Mouse (Mus musculus) ovary, adult 10 weeks (tissue): ENCODE data around the gene Eif3i. TPM values are rescaled to one million over a fixed set of nuclear protein-coding genes. Genes with fewer than 3 reads are reported as not detected.

Source experiments
- polyA plus RNA-seq: library from polyadenylated mRNA; stranded (reverse); fragments of 350-450 nt; fragmentation: Illumina TruSeq; extraction: RNeasy Lipid Tissue Mini Kit (QIAGEN cat#74804); gene quantifications from one replicate; pipeline ENCODE4 v1.2.3, GENCODE M21; 2014

The Eif3i gene
- 20.0 TPM for polyA plus RNA-seq

GRCm38 (mm10) chr4:129600233-129601158 is at the start of gene Eif3i, which contains the start of gene Tmem234:
Gene Eif3i (minus strand): TSS chr4:129600648.
Gene Tmem234 (plus strand): TSS chr4:129600668.

GRCm38 (mm10) chr4:129640638-129641467 is 40.4 kb upstream of the Eif3i start, which contains the start of gene Txlna:
Gene Txlna (minus strand): TSS chr4:129641065.

DNA sequence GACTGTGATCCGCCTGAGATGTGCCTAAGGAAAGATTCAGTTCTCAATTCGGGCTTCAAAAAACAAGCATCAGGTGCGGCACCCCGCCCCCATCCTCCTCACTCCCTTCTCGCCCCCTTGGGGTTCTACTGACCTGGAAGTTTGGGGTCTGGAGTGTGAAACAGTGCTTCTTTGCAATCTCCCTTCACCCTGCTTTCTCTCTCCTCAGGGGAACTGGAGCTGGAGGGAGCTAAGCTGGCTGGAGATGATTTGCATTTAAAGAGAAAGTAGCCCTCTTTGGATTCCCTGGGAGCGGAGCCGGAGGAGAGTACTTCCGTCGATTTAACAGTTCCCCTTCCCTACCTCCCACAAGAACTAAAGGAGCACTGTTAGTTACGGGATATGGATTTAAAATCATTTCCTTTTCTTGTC is 23.2 kb upstream of the Eif3i start, which contains the start of gene Ccdc28b:
Ccdc28b (minus strand) TSS at position 267 of the 411 bp plus-strand sequence.

DNA sequence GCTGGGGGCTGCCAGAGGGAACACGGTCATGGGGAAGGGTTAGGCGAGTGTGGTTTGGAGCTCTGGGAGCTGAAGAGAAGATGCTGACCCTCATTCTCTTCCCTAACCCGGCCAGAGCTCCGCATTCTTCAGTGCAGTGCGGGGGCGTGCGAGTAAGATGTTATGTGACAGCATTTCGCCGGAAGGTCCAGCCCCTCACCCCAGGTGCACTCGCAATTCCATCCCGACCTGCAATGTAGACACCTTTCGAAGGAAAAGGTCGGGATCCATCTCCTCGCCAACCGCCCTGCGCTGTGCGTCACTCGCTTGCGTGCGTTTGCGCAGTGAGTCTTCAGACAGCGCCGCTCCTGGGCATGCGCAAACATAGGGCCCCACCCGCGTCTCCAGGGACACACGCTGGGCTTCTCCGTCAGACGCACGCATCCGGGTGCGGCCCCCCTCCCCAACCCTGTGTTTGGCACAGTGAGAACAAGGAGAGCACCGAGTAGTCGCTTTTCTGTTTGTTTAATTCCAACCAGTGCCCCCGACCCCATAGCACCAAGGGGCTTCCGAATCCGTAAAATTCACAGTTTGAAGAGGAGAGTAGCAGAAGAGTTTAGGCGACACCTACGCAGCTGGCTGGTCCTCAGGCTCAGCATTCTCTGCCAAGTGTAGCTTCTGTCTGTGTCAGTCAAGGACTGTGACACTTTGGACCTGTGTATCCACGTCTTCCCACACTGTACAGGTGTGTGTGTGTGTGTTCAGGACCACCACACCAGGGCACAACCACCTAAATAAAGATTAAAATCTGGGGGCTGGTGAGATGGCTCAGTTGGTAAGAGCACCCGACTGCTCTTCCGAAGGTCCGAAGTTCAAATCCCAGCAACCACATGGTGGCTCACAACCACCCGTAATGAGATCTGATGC is 18.6 kb upstream of the Eif3i start, which contains the start of gene Iqcc:
Iqcc (minus strand) TSS at position 314 of the 906 bp plus-strand sequence.

GRCm38 (mm10) chr4:129614093-129614492 is 13.6 kb upstream of the Eif3i start, which contains the start of gene Dcdc2b:
Gene Dcdc2b (minus strand): TSS chr4:129614257.

GRCm38 (mm10) chr4:129578466-129578865 is 22.0 kb downstream of the Eif3i start, which contains the start of gene Fam167b:
Gene Fam167b (minus strand): TSS chr4:129578549.

DNA sequence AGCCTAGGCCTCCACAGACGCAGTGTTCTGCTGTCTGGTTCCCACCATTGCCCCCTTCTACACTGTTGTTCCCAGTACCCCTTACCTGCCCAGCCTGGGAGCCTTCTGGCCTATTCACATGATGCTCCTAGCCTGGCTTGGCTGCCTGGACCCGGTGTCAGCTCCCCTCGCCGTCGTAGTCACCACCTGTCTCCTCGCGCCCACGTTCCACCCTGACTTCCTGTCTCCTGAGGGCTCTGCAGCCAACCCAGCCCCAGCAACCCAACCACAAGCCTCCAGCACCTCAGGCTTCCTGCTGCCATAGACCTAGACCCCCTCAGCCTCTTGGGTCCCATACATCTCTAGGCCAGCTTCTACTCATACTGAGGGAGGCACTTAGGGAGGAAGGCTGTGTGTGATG is 27.0 kb downstream of the Eif3i start, which contains the start of gene Lck:
Lck (minus strand) TSS at position 212 of the 400 bp plus-strand sequence.

GRCm38 (mm10) chr4:129542592-129543141 is 57.8 kb downstream of the Eif3i start, which contains the start of gene Hdac1:
Gene Hdac1 (minus strand): TSS chr4:129542713.

Other genes with a start within 250 kb of the Eif3i start
- gene Zbtb8a, start 222.5 kb downstream of the Eif3i start, polyA plus RNA-seq: 4.2 TPM
- gene Zbtb8b, start 159.8 kb downstream of the Eif3i start, polyA plus RNA-seq: 18.5 TPM
- 8.4 TPM for gene Bsdc1, start 139.1 kb downstream of the Eif3i start, polyA plus RNA-seq
- not detected for gene Tssk3, start 109.6 kb downstream of the Eif3i start, polyA plus RNA-seq
- gene Fam229a, start 109.5 kb downstream of the Eif3i start, polyA plus RNA-seq: not detected
- gene Marcksl1, start 87.1 kb downstream of the Eif3i start, polyA plus RNA-seq: 220 TPM
- gene Hdac1, start 57.9 kb downstream of the Eif3i start, polyA plus RNA-seq: 51.0 TPM
- 0.66 TPM for gene Lck, start 27.0 kb downstream of the Eif3i start, polyA plus RNA-seq
- 0.94 TPM for gene Fam167b, start 22.1 kb downstream of the Eif3i start, polyA plus RNA-seq
- gene Tmem234, start within 50 bp of the Eif3i start, polyA plus RNA-seq: 29.8 TPM
- gene Dcdc2b, start 13.6 kb upstream of the Eif3i start, polyA plus RNA-seq: not detected
- 4.9 TPM for gene Iqcc, start 18.5 kb upstream of the Eif3i start, polyA plus RNA-seq
- gene Ccdc28b, start 23.3 kb upstream of the Eif3i start, polyA plus RNA-seq: 4.1 TPM
- gene Txlna, start 40.4 kb upstream of the Eif3i start, polyA plus RNA-seq: 20.1 TPM
- 60.3 TPM for gene Kpna6, start 72.1 kb upstream of the Eif3i start, polyA plus RNA-seq
- 0.43 TPM for gene Tmem39b, start 96.2 kb upstream of the Eif3i start, polyA plus RNA-seq
- 354 TPM for gene Khdrbs1, start 141.7 kb upstream of the Eif3i start, polyA plus RNA-seq
- gene Ptp4a2, start 210.6 kb upstream of the Eif3i start, polyA plus RNA-seq: 2,436 TPM